Mouse (Mus musculus) embryonic fibroblast, embryonic 13.5 days (primary cell): Measurements from ENCODE around the gene Slx4ip. TPM values are rescaled to one million over a fixed set of nuclear protein-coding genes. Genes with fewer than 3 reads are reported as not detected.

Experiments used
- H3K27ac ChIP-seq: 2 replicates; pipeline ENCODE4 v1.5.1; 2012; ENCODE audit warnings: low read length, control low read depth, inconsistent platforms; ENCODE audit not compliant: insufficient read depth
- H3K4me1 ChIP-seq: 2 replicates; pipeline ENCODE4 v1.6.1; 2011; ENCODE audit warnings: low read length; ENCODE audit not compliant: control insufficient read depth, insufficient read depth
- H3K4me3 ChIP-seq: 2 replicates; pipeline ENCODE4 v1.5.1; 2011; ENCODE audit warnings: mild to moderate bottlenecking, control low read depth, low read length; ENCODE audit not compliant: insufficient read depth
- CTCF ChIP-seq: IDR thresholded peaks from 2 replicates; pipeline ENCODE4 v1.5.1; 2011; ENCODE audit warnings: mild to moderate bottlenecking, control low read depth, low read length, moderate library complexity, borderline replicate concordance; ENCODE audit not compliant: insufficient read depth
- POLR2A ChIP-seq: IDR thresholded peaks from 2 replicates; pipeline ENCODE4 v1.6.1; 2011; ENCODE audit warnings: low read depth, mild to moderate bottlenecking, control low read depth, low read length, moderate library complexity
- polyA plus RNA-seq: library from polyadenylated mRNA; stranded (reverse); fragments of >200 nt; gene quantifications from 2 replicates; pipeline ENCODE4 v1.2.4, GENCODE M21; 2011; ENCODE audit warnings: low read depth; ENCODE audit not compliant: missing spikeins, insufficient read length

Slx4ip gene
- polyA plus RNA-seq, 1 experiment, result 7.2 TPM

- H3K4me1 ChIP-seq, result peaks cover 24% of the 10 kb centered on the region
- TF ChIP-seq POLR2A, result no peak
- TF ChIP-seq CTCF, result no peak
- H3K27ac ChIP-seq, result peak overlapping the region; percentile 60
- H3K4me3 ChIP-seq, result no peak overlapping the region
These were observed 173.5 kb downstream of the Slx4ip start for GRCm38 (mm10) chr2:137064513-137064912.

DNA sequence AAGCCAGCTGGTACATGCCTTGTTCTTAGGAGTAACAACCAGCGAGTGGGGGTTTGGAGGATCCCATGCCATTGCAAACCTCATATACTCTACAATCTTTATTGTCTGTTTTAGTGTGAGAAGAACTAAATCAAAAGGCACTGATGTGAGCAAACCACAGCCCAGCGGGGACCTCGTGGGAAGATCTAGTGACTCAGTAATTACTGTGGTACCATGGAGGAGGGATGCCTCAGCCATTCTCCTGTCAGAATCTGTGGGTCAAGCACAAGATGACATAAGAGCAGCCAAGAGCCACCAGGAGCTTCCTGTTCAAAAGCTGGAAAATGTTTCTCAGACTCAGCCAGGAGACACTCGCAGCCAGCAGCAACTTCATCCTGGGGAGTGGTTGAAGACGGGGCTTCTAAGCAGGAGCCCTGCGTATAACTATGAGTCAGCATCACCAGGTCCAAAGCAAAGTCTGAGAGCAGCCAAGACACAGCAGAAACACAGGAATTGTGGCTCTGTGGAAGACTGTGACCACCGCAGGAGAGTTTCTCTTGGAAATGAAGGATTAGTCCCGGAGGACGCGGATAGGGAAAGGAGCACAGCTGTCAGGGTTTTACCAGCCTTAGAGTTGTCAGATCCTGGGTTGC is 176.6 kb downstream of the Slx4ip start:
- H3K4me3 ChIP-seq, result no peak overlapping the region
- H3K4me1 ChIP-seq, result peaks cover 21% of the 10 kb centered on the region
- peak overlapping the region; percentile 95 for H3K27ac ChIP-seq
- TF ChIP-seq CTCF (no peak), POLR2A (no peak)

DNA sequence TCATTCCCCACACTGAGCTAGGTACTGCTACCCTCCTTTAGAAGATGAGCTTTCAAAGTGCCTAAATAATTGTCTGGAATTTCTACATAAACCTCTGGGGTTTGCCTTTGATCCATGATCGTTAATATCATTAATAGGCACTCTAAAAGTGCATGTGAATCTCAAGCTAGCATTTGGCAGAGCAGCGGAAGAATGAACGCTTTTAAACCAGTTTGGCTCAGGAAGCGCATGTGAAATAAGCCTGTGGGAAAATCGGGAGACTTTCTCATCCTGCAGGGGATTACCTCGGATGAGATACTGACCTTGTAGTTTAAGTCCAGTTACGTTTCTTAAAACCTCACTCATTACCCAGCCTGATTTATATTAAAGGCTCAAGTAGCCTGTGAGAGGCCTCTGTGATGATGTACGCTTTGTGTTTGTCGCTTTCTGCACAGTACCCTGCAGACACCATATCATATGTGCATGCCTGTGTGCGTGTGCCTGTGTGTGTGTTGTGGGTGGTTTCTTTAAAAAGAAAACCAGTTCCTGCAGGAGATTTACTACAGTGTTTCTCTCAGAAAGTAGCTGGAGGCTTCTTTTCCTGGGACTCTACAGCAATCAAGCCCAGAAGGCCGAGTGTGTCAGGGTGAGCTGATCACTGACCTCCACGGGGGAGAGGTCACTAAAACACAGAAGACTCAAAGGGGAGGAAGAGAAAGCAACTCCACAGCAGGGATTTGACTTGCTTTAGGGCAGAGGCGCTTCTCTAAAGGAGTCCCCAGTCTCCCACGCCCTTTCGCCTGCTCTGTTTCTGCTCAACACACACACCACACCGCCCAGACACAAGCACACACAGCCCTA is 182.7 kb downstream of the Slx4ip start:
- TF ChIP-seq CTCF (no peak), POLR2A (no peak)
- no peak overlapping the region for H3K27ac ChIP-seq
- H3K4me3 ChIP-seq, result no peak overlapping the region
- peaks cover 3% of the 10 kb centered on the region for H3K4me1 ChIP-seq

GRCm38 (mm10) chr2:137074313-137074620 is 183.2 kb downstream of the Slx4ip start:
- Histone ChIP-seq H3K4me1 (peaks cover 3% of the 10 kb centered on the region), H3K27ac (no peak overlapping the region), H3K4me3 (no peak overlapping the region)
- TF ChIP-seq CTCF (no peak), POLR2A (no peak)

DNA sequence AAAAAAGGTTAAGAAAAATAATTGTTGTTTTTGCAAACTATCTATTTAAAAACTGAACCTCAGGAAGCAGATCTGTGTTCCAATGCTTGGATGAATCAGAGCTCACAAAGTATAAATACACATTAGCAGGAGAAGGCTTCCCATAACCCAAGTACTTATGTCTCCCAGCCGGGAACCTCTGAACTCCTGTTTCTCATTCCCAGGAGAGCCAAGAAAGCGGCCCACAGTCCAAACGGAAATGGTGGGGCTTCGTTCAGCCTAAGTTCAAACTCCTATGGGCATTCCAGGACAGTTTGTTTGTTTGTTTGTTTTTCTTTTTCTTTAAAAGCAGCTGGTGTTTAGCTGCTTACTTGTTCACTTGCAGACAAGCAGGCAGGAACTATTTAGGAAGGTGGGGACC is 187.8 kb downstream of the Slx4ip start:
- no peak for TF ChIP-seq CTCF
- Histone ChIP-seq H3K4me3 (no peak overlapping the region), H3K4me1 (peaks cover 19% of the 10 kb centered on the region), H3K27ac (peak overlapping the region; percentile 43)

DNA sequence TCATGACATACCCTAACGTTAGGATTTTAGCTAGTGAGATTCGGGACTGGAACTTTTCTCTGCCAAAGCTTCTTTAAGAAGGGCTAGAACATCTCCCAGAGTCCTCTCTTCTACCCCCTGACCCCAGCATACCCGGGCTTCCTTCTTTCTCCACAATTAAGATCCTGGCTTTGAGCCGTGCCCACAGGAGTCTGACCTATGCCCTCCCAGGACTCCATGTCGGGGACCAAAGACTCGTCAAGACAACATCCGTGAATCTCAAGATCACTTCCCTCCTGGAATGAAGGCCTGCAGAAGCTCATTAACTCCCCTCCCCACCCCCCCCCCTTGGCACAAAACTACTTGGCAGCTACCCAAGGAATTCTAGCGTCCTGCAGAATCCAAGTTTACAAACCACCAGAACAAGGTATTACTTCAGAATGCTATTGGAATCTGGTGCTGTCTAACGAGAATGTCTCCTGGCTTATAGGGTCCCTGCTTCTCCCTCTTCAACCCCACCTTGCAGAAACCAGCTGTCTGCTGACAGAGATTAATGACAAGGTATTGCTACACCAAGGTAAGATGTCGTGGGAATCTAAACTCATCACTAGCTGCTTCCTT is 188.8 kb downstream of the Slx4ip start:
- Histone ChIP-seq H3K4me3 (no peak overlapping the region), H3K4me1 (peaks cover 20% of the 10 kb centered on the region), H3K27ac (peak overlapping the region; percentile 12; the same call in 1 of the 2 replicates)
- TF ChIP-seq CTCF (no peak), POLR2A (no peak)

GRCm38 (mm10) chr2:137080468-137080867 is 189.4 kb downstream of the Slx4ip start:
- Histone ChIP-seq H3K27ac (no peak overlapping the region), H3K4me1 (peaks cover 20% of the 10 kb centered on the region), H3K4me3 (no peak overlapping the region)
- no peak for TF ChIP-seq POLR2A
- TF ChIP-seq CTCF, result no peak

GRCm38 (mm10) chr2:137081001-137081400 is 190.0 kb downstream of the Slx4ip start:
- no peak overlapping the region for H3K27ac ChIP-seq
- no peak for TF ChIP-seq POLR2A
- no peak for TF ChIP-seq CTCF
- H3K4me1 ChIP-seq, result peaks cover 20% of the 10 kb centered on the region
- H3K4me3 ChIP-seq, result no peak overlapping the region

- Histone ChIP-seq H3K4me3 (no peak overlapping the region), H3K4me1 (peaks cover 20% of the 10 kb centered on the region), H3K27ac (peak overlapping the region; percentile 6; the same call in 1 of the 2 replicates)
- TF ChIP-seq CTCF (no peak), POLR2A (no peak)
These were observed 192.0 kb downstream of the Slx4ip start for GRCm38 (mm10) chr2:137082896-137083620.
